Mouse (Mus musculus): ENCODE measurements around the gene Strap. TPM values are rescaled to one million over a fixed set of nuclear protein-coding genes. Genes with fewer than 3 reads are reported as not detected.

Strap gene
- total RNA-seq (2014; rRNA removed; ENCODE audit: low replicate concordance) (60.1 and 73.3 TPM in 2 replicates), polyA plus RNA-seq (2015; fragmentation: Nextera tagmentation; extraction: Ambion mirVana) (94.2 and 96.5 TPM in 2 replicates)

GRCm38 (mm10) chr6:137734846-137735609 is at the start of gene Strap:
Strap (plus strand) TSS chr6:137735078.
- peak within 1 kb of the TSS; percentile 89 for H3K27ac ChIP-seq (ENCODE audit: low read depth)
- H3K27me3 ChIP-seq (ENCODE audit: control insufficient read depth, insufficient read depth, low read length) = no peaks in the 10 kb centered on the region
- H3K4me1 ChIP-seq (ENCODE audit: control insufficient read depth, insufficient read depth) = peaks cover 12% of the 10 kb centered on the region; the same call in 1 of the 2 replicates
- DNase-seq (ENCODE audit: low spot score) = peak; percentile 94
- H3K36me3 ChIP-seq (replicated peaks; ENCODE audit: control insufficient read depth, insufficient read depth, low read length) = peaks cover 13% of the 10 kb centered on the region
- TF ChIP-seq EP300 (IDR thresholded peaks at IDR 0.05; ENCODE audit: low read depth) = no peak
- TF ChIP-seq CTCF (IDR thresholded peaks at IDR 0.05; ENCODE audit: low read depth) = no peak
- peak within 1 kb of the TSS; percentile 72 for H3K4me2 ChIP-seq (ENCODE audit: low read depth, low read length)
- peak within 1 kb of the TSS; percentile 89 for H3K9ac ChIP-seq (replicated peaks; ENCODE audit: low read depth, low read length)
- peak within 1 kb of the TSS; percentile 89 for H3K4me3 ChIP-seq (ENCODE audit: low read depth, low read length)
- peak; percentile 99 for ATAC-seq (ENCODE audit: insufficient read depth, low read depth)
- 0% methylated on average over 58 of the region's 86 CpGs for WGBS
- no peaks in the 10 kb centered on the region for H3K9me3 ChIP-seq (replicated peaks; ENCODE audit: control insufficient read depth, low read length)

GRCm38 (mm10) chr6:137687667-137688066 is 47.2 kb upstream of the Strap start:
- H3K9ac ChIP-seq (replicated peaks; ENCODE audit: low read depth, low read length) = no peak overlapping the region
- H3K36me3 ChIP-seq (replicated peaks; ENCODE audit: control insufficient read depth, insufficient read depth, low read length) = no peaks in the 10 kb centered on the region
- no peak overlapping the region for H3K4me3 ChIP-seq (ENCODE audit: low read depth, low read length)
- TF ChIP-seq CTCF (IDR thresholded peaks at IDR 0.05; ENCODE audit: low read depth) = no peak
- no peak for TF ChIP-seq EP300 (IDR thresholded peaks at IDR 0.05; ENCODE audit: low read depth)
- no peak for DNase-seq (ENCODE audit: low spot score)
- no peaks in the 10 kb centered on the region; the same call in 1 of the 2 replicates for H3K4me1 ChIP-seq (ENCODE audit: control insufficient read depth, insufficient read depth)
- ATAC-seq (ENCODE audit: insufficient read depth, low read depth) = no peak
- no peaks in the 10 kb centered on the region for H3K27me3 ChIP-seq (ENCODE audit: control insufficient read depth, insufficient read depth, low read length)
- 79% methylated on average over 5 of the region's 5 CpGs for WGBS
- H3K4me2 ChIP-seq (ENCODE audit: low read depth, low read length) = no peak overlapping the region
- no peak overlapping the region for H3K27ac ChIP-seq (ENCODE audit: low read depth)
- no peaks in the 10 kb centered on the region for H3K9me3 ChIP-seq (replicated peaks; ENCODE audit: control insufficient read depth, low read length)

- Histone ChIP-seq H3K27me3 (ENCODE audit: control insufficient read depth, insufficient read depth, low read length) (no peaks in the 10 kb centered on the region), H3K9me3 (replicated peaks; ENCODE audit: control insufficient read depth, low read length) (no peaks in the 10 kb centered on the region), H3K4me2 (ENCODE audit: low read depth, low read length) (no peak overlapping the region), H3K4me3 (ENCODE audit: low read depth, low read length) (no peak overlapping the region), H3K36me3 (replicated peaks; ENCODE audit: control insufficient read depth, insufficient read depth, low read length) (no peaks in the 10 kb centered on the region), H3K27ac (ENCODE audit: low read depth) (no peak overlapping the region), H3K4me1 (ENCODE audit: control insufficient read depth, insufficient read depth) (no peaks in the 10 kb centered on the region; the same call in 1 of the 2 replicates), H3K9ac (replicated peaks; ENCODE audit: low read depth, low read length) (no peak overlapping the region)
- WGBS = 80% methylated on average over 3 of the region's 3 CpGs
- ATAC-seq (ENCODE audit: insufficient read depth, low read depth) = no peak
- TF ChIP-seq CTCF (IDR thresholded peaks at IDR 0.05; ENCODE audit: low read depth) = no peak
- no peak for TF ChIP-seq EP300 (IDR thresholded peaks at IDR 0.05; ENCODE audit: low read depth)
- DNase-seq (ENCODE audit: low spot score) = no peak
Measured at GRCm38 (mm10) chr6:137688079-137688478, 46.8 kb upstream of the Strap start.

GRCm38 (mm10) chr6:137688506-137689105 is 46.3 kb upstream of the Strap start:
- no peaks in the 10 kb centered on the region for H3K9me3 ChIP-seq (replicated peaks; ENCODE audit: control insufficient read depth, low read length)
- TF ChIP-seq EP300 (IDR thresholded peaks at IDR 0.05; ENCODE audit: low read depth) (no peak), CTCF (IDR thresholded peaks at IDR 0.05; ENCODE audit: low read depth) (no peak)
- no peak overlapping the region for H3K9ac ChIP-seq (replicated peaks; ENCODE audit: low read depth, low read length)
- no peak for DNase-seq (ENCODE audit: low spot score)
- H3K4me2 ChIP-seq (ENCODE audit: low read depth, low read length) = no peak overlapping the region
- H3K27ac ChIP-seq (ENCODE audit: low read depth) = no peak overlapping the region
- H3K27me3 ChIP-seq (ENCODE audit: control insufficient read depth, insufficient read depth, low read length) = no peaks in the 10 kb centered on the region
- no peak overlapping the region for H3K4me3 ChIP-seq (ENCODE audit: low read depth, low read length)
- no peak for ATAC-seq (ENCODE audit: insufficient read depth, low read depth)
- WGBS = 77% methylated on average over 11 of the region's 11 CpGs
- no peaks in the 10 kb centered on the region for H3K36me3 ChIP-seq (replicated peaks; ENCODE audit: control insufficient read depth, insufficient read depth, low read length)
- H3K4me1 ChIP-seq (ENCODE audit: control insufficient read depth, insufficient read depth) = no peaks in the 10 kb centered on the region; the same call in 1 of the 2 replicates

- WGBS = 32% methylated on average over 2 of the region's 2 CpGs
- Histone ChIP-seq H3K9me3 (replicated peaks; ENCODE audit: control insufficient read depth, low read length) (no peaks in the 10 kb centered on the region), H3K36me3 (replicated peaks; ENCODE audit: control insufficient read depth, insufficient read depth, low read length) (no peaks in the 10 kb centered on the region), H3K4me2 (ENCODE audit: low read depth, low read length) (no peak overlapping the region), H3K9ac (replicated peaks; ENCODE audit: low read depth, low read length) (no peak overlapping the region), H3K4me1 (ENCODE audit: control insufficient read depth, insufficient read depth) (no peaks in the 10 kb centered on the region; the same call in 1 of the 2 replicates), H3K27ac (ENCODE audit: low read depth) (no peak overlapping the region), H3K4me3 (ENCODE audit: low read depth, low read length) (no peak overlapping the region), H3K27me3 (ENCODE audit: control insufficient read depth, insufficient read depth, low read length) (no peaks in the 10 kb centered on the region)
- ATAC-seq (ENCODE audit: insufficient read depth, low read depth) = peak; percentile 67
- TF ChIP-seq CTCF (IDR thresholded peaks at IDR 0.05; ENCODE audit: low read depth) (no peak), EP300 (IDR thresholded peaks at IDR 0.05; ENCODE audit: low read depth) (no peak)
- DNase-seq (ENCODE audit: low spot score) = peak; percentile 19
Measured at GRCm38 (mm10) chr6:137690550-137691119, 44.2 kb upstream of the Strap start.
